Mouse (Mus musculus): Measurements from ENCODE around the gene Gm49661.
A peak's percentile ranks its signal among the peaks of the same experiment; 100 is the strongest.

The Gm49661 gene

DNA sequence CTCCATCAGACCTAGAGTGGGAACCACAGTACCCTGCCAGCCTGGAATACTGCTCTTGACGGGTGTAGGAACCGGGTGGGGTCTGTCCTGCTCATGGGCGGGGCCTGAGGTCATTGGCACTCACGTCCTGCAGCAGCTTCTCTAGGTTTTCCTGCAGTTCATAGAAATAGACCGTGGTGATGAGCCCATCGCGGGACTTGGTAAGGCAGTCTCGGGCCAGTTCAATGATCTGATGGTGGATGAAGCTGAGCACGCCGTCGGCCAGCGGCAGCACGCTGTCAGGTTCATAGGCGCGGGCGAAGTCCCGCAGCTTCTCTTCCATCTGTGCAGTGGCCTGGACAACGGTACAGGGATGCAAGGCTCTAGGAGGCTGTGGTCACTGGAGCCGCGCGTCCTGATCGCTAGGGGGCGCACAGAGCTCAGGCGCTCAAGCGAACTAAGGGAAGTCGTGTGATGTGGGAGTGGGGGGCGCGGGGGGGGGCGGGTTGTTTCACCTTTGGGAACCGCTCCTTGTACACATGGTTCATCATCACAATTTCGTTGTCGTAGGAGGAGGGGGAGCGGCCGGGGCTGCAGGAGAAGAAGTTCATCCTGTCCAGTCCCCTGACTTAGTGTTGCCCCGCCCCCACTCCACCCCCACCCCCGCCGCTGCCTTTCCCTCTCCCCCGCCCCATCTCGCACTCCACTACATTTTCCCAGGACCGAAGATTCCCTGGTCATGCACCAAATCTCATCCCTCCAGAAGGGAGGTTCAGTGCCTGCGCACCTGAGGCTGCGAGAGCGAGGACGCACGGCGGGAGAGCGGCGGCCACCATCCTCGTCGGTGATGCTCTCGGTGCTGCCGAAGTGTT is 40.6 kb downstream of the Gm49661 start:
- DNase-seq = peak in 1 of 2 experiments; percentile 68

DNA sequence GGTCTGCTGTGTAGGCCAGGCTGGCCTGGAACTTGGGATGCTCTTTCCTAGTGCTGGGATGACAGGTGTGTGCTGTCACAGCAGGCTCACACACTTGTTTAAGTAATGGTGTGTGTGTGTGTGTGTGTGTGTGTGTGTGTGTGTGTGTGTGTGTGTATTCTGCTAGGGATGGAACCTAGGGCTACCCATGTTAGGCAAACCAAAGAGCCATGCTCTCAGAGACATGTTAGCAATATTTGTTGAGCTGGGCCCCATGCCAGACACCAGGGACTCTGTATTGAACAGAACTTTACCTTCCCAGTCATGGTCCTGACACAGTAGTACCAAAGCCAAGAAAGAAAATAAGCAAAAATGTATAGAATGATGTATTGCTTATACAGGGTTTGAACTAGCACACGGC is 41.7 kb downstream of the Gm49661 start:
- no peak for DNase-seq

DNA sequence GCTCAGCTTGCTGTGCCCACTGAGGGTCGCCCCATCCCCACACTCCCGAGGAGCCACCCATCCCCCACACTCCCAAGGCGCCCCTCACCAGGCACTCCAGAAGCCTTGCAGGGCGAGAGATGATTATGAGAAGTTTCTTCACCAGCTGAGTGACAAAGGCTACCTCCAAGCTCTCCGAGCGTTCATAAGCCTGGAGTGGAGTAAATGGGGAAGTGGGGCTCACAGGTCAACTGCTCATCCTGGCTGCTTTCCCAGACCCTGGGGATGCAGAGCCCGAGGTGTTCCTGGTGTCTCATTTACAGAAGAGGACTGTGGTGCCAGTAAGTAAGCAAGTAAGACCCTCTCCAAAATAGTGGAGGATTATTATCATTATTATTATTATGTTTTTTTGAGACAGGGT is 43.7 kb downstream of the Gm49661 start:
- no peak for DNase-seq

DNA sequence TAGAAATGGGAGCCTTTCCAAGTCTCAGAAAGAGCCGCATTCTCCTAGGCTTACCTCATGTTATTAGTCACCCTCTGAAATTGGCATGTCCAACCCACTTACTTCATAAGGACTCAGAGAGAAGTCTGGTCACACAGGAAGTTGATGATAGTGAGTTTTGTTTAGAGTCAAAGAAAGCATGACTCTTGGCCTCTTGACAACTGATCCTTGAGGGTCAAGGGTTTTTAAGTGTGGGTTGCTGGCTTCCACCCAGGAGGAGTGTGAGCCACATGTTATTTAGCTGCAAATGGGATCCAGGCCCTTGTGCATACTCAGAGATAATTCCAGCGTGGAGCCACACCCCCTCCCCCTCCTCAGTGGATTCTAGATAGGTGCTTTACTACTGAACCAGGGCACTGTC is 47.6 kb downstream of the Gm49661 start:
- no peak for DNase-seq

DNA sequence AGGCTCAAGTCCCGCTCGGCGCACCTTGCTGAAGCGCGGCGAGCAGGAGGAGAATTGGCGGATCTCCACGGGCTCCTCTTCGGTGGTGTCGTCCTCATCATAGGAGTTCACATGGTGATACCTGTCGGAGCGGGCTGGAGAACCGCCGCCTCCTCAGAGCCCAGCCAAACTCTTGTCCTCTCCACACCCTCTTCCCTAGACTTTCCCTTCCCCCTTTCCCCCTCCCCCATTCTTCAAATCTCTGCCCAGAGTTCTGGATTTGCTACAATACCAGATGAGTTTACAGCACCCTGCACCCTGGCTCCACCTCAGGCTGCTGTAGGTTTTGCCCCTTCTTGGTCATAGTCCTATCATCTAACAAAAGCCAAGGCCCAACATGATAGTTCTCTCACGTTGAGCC is 50.6 kb downstream of the Gm49661 start:
- no peak for DNase-seq

DNA sequence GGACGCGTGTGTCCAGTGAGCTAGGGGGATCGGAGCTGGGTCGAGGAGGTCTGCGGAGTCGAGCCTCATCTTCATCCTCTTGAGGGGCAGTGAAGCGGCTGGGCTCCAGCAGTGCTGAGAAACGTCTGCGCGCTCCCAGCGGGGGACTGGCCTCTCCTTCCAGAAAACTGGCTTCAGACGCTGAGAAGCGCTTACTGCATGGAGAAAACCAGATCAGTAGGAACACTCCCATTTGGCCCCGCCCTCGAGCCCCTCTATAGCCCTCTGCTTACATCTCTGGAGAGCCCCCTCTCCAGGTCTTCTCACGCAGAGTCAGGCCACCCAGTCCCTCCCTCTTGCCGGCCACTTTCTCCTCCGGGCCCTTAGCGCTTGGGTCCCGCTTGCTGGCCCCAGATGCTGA is 51.5 kb downstream of the Gm49661 start:
- no peak for DNase-seq
